Mouse (Mus musculus) stomach, postnatal 0 days (tissue): ENCODE results near the gene Cryga.

ENCODE experiments used
- CTCF ChIP-seq: IDR thresholded peaks from 2 replicates; pipeline ENCODE4 v1.5.1; 2016; ENCODE audit warnings: antibody characterized with exemption, low read depth, mild to moderate bottlenecking, moderate library complexity
- EP300 ChIP-seq: optimal IDR thresholded peaks from 2 replicates; pipeline ENCODE3; 2016; ENCODE audit warnings: antibody characterized with exemption

GRCm38 (mm10) chr1:65109196-65109595 lies 6.0 kb upstream of the Cryga start:
- TF ChIP-seq CTCF (no peak), EP300 (no peak)
